Mouse (Mus musculus): ENCODE data around the gene Gm48551. TPM values are rescaled to one million over a fixed set of nuclear protein-coding genes. Genes with fewer than 3 reads are reported as not detected.
A peak's percentile ranks its signal among the peaks of the same experiment; 100 is the strongest.

The Gm48551 gene
- polyA plus RNA-seq, 1 experiment from 2014 or later, result 2.6 TPM

GRCm38 (mm10) chr10:81405588-81406201 is 21.4 kb downstream of the Gm48551 start:
- H3K36me3 ChIP-seq (ENCODE audit: control insufficient read depth, insufficient read depth), result peaks cover 27% of the 10 kb centered on the region
- 57% methylated on average over 13 of the region's 13 CpGs for WGBS

GRCm38 (mm10) chr10:81406504-81407440 is 22.5 kb downstream of the Gm48551 start:
- 35% methylated on average over 24 of the region's 24 CpGs for WGBS
- peak overlapping the region; percentile 28 for H3K4me3 ChIP-seq (ENCODE audit: low read length)
- H3K27ac ChIP-seq (ENCODE audit: low read length), result peak overlapping the region; percentile 29; the same call in 1 of the 2 replicates
- no peaks in the 10 kb centered on the region for H3K27me3 ChIP-seq (ENCODE audit: control insufficient read depth, insufficient read depth, low read length)
- peak overlapping the region; percentile 47 for H3K9ac ChIP-seq (ENCODE audit: low read length)
- peaks cover 71% of the 10 kb centered on the region for H3K4me1 ChIP-seq (ENCODE audit: control insufficient read depth, insufficient read depth, low read length)
- ATAC-seq (replicated peaks; ENCODE audit: extremely low read depth, insufficient read depth, low FRiP score), result no peak
- H3K9me3 ChIP-seq (replicated peaks; ENCODE audit: control insufficient read depth, low read length), result no peaks in the 10 kb centered on the region
- peak overlapping the region; percentile 47 for H3K4me2 ChIP-seq (ENCODE audit: low read depth, low read length)
- H3K36me3 ChIP-seq (ENCODE audit: control insufficient read depth, insufficient read depth), result peaks cover 25% of the 10 kb centered on the region

More at GRCm38 (mm10) chr10:81405588-81406201, 21.4 kb downstream of the Gm48551 start:
- no peak for ATAC-seq (replicated peaks; ENCODE audit: extremely low read depth, insufficient read depth, low FRiP score)
- peaks cover 69% of the 10 kb centered on the region for H3K4me1 ChIP-seq (ENCODE audit: control insufficient read depth, insufficient read depth, low read length)
- no peak overlapping the region for H3K4me2 ChIP-seq (ENCODE audit: low read depth, low read length)
- H3K27ac ChIP-seq (ENCODE audit: low read length), result 0 out of 2 replicates have a peak overlapping the region, but pooled peaks have one; percentile 29
- no peak overlapping the region for H3K4me3 ChIP-seq (ENCODE audit: low read length)
- no peak overlapping the region for H3K9ac ChIP-seq (ENCODE audit: low read length)
- no peaks in the 10 kb centered on the region for H3K27me3 ChIP-seq (ENCODE audit: control insufficient read depth, insufficient read depth, low read length)
- H3K9me3 ChIP-seq (replicated peaks; ENCODE audit: control insufficient read depth, low read length), result no peaks in the 10 kb centered on the region

DNA sequence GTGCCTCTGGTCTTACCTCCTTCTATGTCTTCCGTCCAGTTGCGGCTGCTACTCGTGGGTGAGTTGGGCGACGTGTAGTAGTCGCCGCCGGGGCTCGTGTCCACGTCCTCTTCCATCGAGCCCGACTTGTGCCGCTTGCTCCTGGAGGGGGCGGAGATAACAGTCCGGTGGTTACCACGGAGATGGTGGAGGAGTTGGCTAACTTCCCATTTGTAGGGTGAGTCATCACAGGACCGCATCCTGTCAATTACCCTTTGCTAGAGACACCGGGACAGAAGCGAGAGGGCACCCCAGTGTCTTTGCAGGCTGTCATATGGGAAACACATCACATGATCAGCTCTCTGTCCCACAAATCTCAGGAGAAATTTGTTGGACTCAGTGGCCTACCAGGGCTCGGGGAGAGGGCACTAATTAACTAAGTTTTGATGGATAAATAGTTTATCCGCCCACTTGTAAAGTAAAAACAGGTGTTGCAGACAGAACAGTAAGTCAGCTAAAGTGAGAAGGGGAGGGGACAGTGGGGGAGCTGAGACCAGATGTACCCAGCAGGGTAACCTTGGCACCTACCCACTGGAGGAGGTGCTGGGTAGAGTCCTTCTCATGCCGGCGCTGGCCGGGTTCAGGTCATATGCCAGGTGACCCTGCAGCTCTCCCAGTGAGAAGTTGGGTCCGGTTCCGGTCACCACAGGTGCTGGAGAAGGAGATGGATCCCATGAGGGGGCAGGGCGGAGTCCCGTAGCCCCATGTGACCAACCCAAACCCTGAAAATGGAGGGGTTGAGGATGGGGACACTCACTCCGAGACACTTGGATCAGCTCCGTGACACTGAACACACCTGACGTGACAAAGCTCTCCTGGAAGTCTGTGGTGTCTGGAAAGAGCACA is 23.5 kb downstream of the Gm48551 start:
- peaks cover 27% of the 10 kb centered on the region for H3K36me3 ChIP-seq (ENCODE audit: control insufficient read depth, insufficient read depth)
- ATAC-seq (replicated peaks; ENCODE audit: extremely low read depth, insufficient read depth, low FRiP score), result peak; percentile 33
- 22% methylated on average over 31 of the region's 31 CpGs for WGBS
- H3K27me3 ChIP-seq (ENCODE audit: control insufficient read depth, insufficient read depth, low read length), result no peaks in the 10 kb centered on the region
- H3K27ac ChIP-seq (ENCODE audit: low read length), result peak overlapping the region; percentile 34
- peak overlapping the region; percentile 28 for H3K4me3 ChIP-seq (ENCODE audit: low read length)
- peak overlapping the region; percentile 47 for H3K9ac ChIP-seq (ENCODE audit: low read length)
- peak overlapping the region; percentile 47 for H3K4me2 ChIP-seq (ENCODE audit: low read depth, low read length)
- peaks cover 71% of the 10 kb centered on the region for H3K4me1 ChIP-seq (ENCODE audit: control insufficient read depth, insufficient read depth, low read length)
- H3K9me3 ChIP-seq (replicated peaks; ENCODE audit: control insufficient read depth, low read length), result no peaks in the 10 kb centered on the region

GRCm38 (mm10) chr10:81408424-81408729 is 24.1 kb downstream of the Gm48551 start:
- H3K9me3 ChIP-seq (replicated peaks; ENCODE audit: control insufficient read depth, low read length), result no peaks in the 10 kb centered on the region
- peak overlapping the region; percentile 34 for H3K27ac ChIP-seq (ENCODE audit: low read length)
- 56% methylated on average over 13 of the region's 13 CpGs for WGBS
- H3K4me2 ChIP-seq (ENCODE audit: low read depth, low read length), result no peak overlapping the region
- H3K4me1 ChIP-seq (ENCODE audit: control insufficient read depth, insufficient read depth, low read length), result peaks cover 73% of the 10 kb centered on the region
- no peak overlapping the region for H3K4me3 ChIP-seq (ENCODE audit: low read length)
- H3K27me3 ChIP-seq (ENCODE audit: control insufficient read depth, insufficient read depth, low read length), result no peaks in the 10 kb centered on the region
- H3K36me3 ChIP-seq (ENCODE audit: control insufficient read depth, insufficient read depth), result peaks cover 27% of the 10 kb centered on the region
- ATAC-seq (replicated peaks; ENCODE audit: extremely low read depth, insufficient read depth, low FRiP score), result no peak
- no peak overlapping the region for H3K9ac ChIP-seq (ENCODE audit: low read length)

GRCm38 (mm10) chr10:81408871-81409291 is 24.6 kb downstream of the Gm48551 start:
- Histone ChIP-seq H3K9ac (ENCODE audit: low read length) (no peak overlapping the region), H3K27me3 (ENCODE audit: control insufficient read depth, insufficient read depth, low read length) (no peaks in the 10 kb centered on the region), H3K4me3 (ENCODE audit: low read length) (no peak overlapping the region), H3K4me2 (ENCODE audit: low read depth, low read length) (no peak overlapping the region), H3K4me1 (ENCODE audit: control insufficient read depth, insufficient read depth, low read length) (peaks cover 77% of the 10 kb centered on the region), H3K36me3 (ENCODE audit: control insufficient read depth, insufficient read depth) (peaks cover 22% of the 10 kb centered on the region), H3K27ac (ENCODE audit: low read length) (peak overlapping the region; percentile 100), H3K9me3 (replicated peaks; ENCODE audit: control insufficient read depth, low read length) (no peaks in the 10 kb centered on the region)
- WGBS, result 25% methylated on average over 9 of the region's 9 CpGs
- ATAC-seq (replicated peaks; ENCODE audit: extremely low read depth, insufficient read depth, low FRiP score), result peak; percentile 30

DNA sequence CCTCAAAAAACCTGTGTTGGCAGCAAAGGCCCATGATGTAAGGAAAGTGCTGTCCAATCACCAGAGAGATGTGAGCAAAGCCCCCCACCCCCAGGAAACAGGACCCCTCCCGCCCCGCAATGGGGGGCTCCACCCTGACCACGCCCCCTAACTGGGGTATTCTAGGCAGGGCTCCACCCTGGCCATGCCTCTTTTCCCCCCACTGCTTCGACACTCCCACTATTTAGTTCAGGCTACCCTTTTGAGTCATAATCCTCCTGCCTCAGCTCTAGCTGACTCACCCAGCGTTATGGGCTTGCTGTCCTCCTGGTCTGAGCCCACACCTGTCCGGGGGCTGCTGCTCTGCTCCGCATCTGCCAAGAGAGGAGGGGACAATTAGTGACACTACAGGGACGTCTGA is 25.1 kb downstream of the Gm48551 start:
- H3K9ac ChIP-seq (ENCODE audit: low read length), result 0 out of 2 replicates have a peak overlapping the region, but pooled peaks have one; percentile 18
- H3K4me2 ChIP-seq (ENCODE audit: low read depth, low read length), result peak overlapping the region; percentile 24; the same call in 1 of the 2 replicates
- no peaks in the 10 kb centered on the region for H3K27me3 ChIP-seq (ENCODE audit: control insufficient read depth, insufficient read depth, low read length)
- H3K9me3 ChIP-seq (replicated peaks; ENCODE audit: control insufficient read depth, low read length), result no peaks in the 10 kb centered on the region
- H3K27ac ChIP-seq (ENCODE audit: low read length), result peak overlapping the region; percentile 100
- no peak for ATAC-seq (replicated peaks; ENCODE audit: extremely low read depth, insufficient read depth, low FRiP score)
- WGBS, result 37% methylated on average over 8 of the region's 8 CpGs
- H3K4me3 ChIP-seq (ENCODE audit: low read length), result no peak overlapping the region; the same call in 1 of the 2 replicates
- H3K4me1 ChIP-seq (ENCODE audit: control insufficient read depth, insufficient read depth, low read length), result peaks cover 81% of the 10 kb centered on the region
- H3K36me3 ChIP-seq (ENCODE audit: control insufficient read depth, insufficient read depth), result peaks cover 21% of the 10 kb centered on the region

DNA sequence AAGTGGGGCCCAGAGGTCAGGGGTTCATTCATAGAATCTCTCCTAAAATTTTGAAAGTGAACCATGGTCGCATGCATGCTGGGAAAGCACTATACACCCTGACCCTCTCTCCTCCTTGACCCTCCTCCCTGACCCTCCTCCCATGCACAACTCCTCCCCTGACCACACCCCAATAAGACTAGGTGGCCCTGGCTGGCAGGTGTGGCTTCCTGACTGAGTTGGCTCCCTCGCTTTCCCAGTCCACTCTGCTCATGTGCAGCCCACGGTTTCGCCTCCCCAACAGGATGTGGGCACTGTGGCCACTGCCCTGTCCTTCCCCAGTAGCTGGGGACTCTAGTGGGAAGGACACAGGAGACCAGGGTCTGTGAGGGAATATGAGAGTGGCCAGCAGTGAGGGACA is 26.1 kb downstream of the Gm48551 start:
- Histone ChIP-seq H3K36me3 (ENCODE audit: control insufficient read depth, insufficient read depth) (peaks cover 11% of the 10 kb centered on the region), H3K27me3 (ENCODE audit: control insufficient read depth, insufficient read depth, low read length) (no peaks in the 10 kb centered on the region), H3K9me3 (replicated peaks; ENCODE audit: control insufficient read depth, low read length) (no peaks in the 10 kb centered on the region), H3K4me3 (ENCODE audit: low read length) (0 out of 2 replicates have a peak overlapping the region, but pooled peaks have one; percentile 13), H3K4me1 (ENCODE audit: control insufficient read depth, insufficient read depth, low read length) (peaks cover 89% of the 10 kb centered on the region), H3K9ac (ENCODE audit: low read length) (peak overlapping the region; percentile 51; the same call in 1 of the 2 replicates), H3K27ac (ENCODE audit: low read length) (peak overlapping the region; percentile 100), H3K4me2 (ENCODE audit: low read depth, low read length) (peak overlapping the region; percentile 20; the same call in 1 of the 2 replicates)
- 61% methylated on average over 4 of the region's 4 CpGs for WGBS
- no peak for ATAC-seq (replicated peaks; ENCODE audit: extremely low read depth, insufficient read depth, low FRiP score)

DNA sequence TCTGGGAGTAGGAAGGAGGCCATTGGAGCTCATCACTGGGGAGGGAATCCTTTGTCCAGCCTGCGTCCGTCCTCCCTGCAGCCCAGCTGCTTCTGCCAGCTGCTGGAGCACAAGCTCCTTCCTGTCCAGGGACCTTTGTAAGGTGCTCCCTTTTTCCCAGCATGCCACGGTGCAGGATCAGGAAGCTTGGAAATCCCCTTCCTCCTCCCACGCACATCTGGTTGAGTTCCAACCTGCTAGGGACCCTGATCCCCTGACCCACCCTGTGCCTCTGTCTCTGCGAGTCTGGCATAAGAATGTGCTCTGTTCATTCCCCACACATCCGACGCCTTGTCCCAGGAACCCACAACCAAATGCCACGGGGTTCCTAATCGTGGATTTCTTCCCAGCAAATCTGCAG is 26.7 kb downstream of the Gm48551 start:
- peak overlapping the region; percentile 50 for H3K9ac ChIP-seq (ENCODE audit: low read length)
- no peak for ATAC-seq (replicated peaks; ENCODE audit: extremely low read depth, insufficient read depth, low FRiP score)
- H3K4me3 ChIP-seq (ENCODE audit: low read length), result no peak overlapping the region
- H3K4me1 ChIP-seq (ENCODE audit: control insufficient read depth, insufficient read depth, low read length), result peaks cover 90% of the 10 kb centered on the region
- H3K27me3 ChIP-seq (ENCODE audit: control insufficient read depth, insufficient read depth, low read length), result no peaks in the 10 kb centered on the region
- H3K36me3 ChIP-seq (ENCODE audit: control insufficient read depth, insufficient read depth), result peaks cover 6% of the 10 kb centered on the region
- peak overlapping the region; percentile 20; the same call in 1 of the 2 replicates for H3K4me2 ChIP-seq (ENCODE audit: low read depth, low read length)
- 50% methylated on average over 9 of the region's 9 CpGs for WGBS
- H3K27ac ChIP-seq (ENCODE audit: low read length), result peak overlapping the region; percentile 100
- no peaks in the 10 kb centered on the region for H3K9me3 ChIP-seq (replicated peaks; ENCODE audit: control insufficient read depth, low read length)
